Mouse (Mus musculus) G1E (cell line): ENCODE measurements around the gene Evx2.

Experiments
- CTCF ChIP-seq: IDR thresholded peaks from 2 replicates; pipeline ENCODE4 v1.5.1; 2012; ENCODE audit warnings: low read depth, low read length, inconsistent platforms, mixed read lengths
- GATA1 ChIP-seq: IDR thresholded peaks from 2 replicates; pipeline ENCODE4 v1.6.1; 2012; ENCODE audit warnings: borderline replicate concordance, low read length, inconsistent platforms, mixed read lengths

- TF ChIP-seq CTCF (no peak), GATA1 (no peak)
Observed at GRCm38 (mm10) chr2:74609350-74609749, 50.0 kb downstream of the Evx2 start.
